In the genomic region with DNA sequence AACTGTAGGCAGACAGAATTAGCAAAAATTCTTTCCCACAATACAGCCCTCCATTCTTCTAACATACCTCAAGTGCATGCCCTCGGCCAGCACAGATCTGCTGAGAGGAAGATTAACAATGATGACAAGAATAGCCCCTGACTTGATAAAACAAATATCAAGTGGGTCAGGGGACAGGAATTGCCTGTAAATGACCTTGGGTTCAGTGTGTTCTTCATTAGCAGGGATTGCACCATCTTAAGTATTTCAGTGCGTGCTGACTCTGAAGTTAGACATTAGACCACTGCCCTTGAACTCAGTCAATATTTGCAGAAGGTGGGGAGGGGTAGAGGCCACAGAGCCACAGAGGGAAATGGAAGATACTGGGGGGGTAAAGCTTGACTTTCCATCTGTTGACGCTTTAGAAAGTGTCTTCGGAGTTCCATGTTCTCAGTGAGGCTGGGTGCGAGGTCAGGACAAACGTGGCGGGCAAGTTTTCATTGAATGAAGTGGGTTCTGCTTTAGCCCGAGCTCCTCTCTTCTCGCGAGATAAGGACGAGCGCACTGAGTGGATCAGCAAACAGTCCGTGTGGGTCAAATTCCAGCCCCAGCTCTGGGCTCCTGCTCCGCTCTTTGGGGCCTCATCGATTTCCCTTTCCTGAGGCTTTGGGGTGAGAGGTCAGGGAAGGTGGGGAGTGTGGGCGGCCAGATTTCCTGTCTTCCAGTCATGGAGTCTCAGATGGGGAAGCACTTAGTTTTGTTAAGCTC, we compare ENCODE assay signal across 17 mouse cellular contexts.
DNase-seq lines count a peak whose midpoint lies in the region; ATAC-seq lines count a peak whose summit lies in the region.
"Had no signal": no experiment of that assay in that cellular context is flagged by ENCODE, and none has a peak within 500 bp of the region (broad histone marks: within the 10 kb centered on the region; RNA-seq: fewer than 3 reads in every experiment).

No protein-coding gene starts in this region.

- 25% methylated on average over 16 of the region's 16 CpGs for WGBS in lung, embryonic 16.5 days
- 38% methylated on average over 16 of the region's 16 CpGs for WGBS in liver, embryonic 15.5 days (ENCODE audit: insufficient replicate concordance)
- WGBS in limb, embryonic 10.5 days = 78% methylated on average over 16 of the region's 16 CpGs

- no peak overlapping the region for H3K4me3 ChIP-seq in lung, embryonic 16.5 days (ENCODE audit: low read length)
- H3K4me3 ChIP-seq in liver, embryonic 15.5 days (replicated peaks) = no peak overlapping the region
- no peak overlapping the region for H3K4me3 ChIP-seq in limb, embryonic 10.5 days
- H3K4me3 ChIP-seq: embryonic facial prominence, embryonic 12.5 days; forebrain, embryonic 10.5 days; midbrain, embryonic 13.5 days had no signal

- ATAC-seq in lung, embryonic 16.5 days (ENCODE audit: low read depth) = peak; percentile 56; the same call in 1 of the 2 replicates
- ATAC-seq in liver, embryonic 15.5 days (ENCODE audit: insufficient read depth) = peak; percentile 84
- no peak for ATAC-seq in CD4-positive, CD25-positive, alpha-beta regulatory T cell, adult 4 months
- ATAC-seq: hindbrain, postnatal 0 days; midbrain, embryonic 13.5 days had no signal

- H3K9ac ChIP-seq in lung, embryonic 16.5 days (ENCODE audit: low read length) = no peak overlapping the region
- no peak overlapping the region for H3K9ac ChIP-seq in liver, embryonic 15.5 days
- H3K9ac ChIP-seq: embryonic facial prominence, embryonic 12.5 days; midbrain, embryonic 13.5 days had no signal

- H3K9me3 ChIP-seq in lung, embryonic 16.5 days (ENCODE audit: control insufficient read depth, low read length) = no peaks in the 10 kb centered on the region
- no peaks in the 10 kb centered on the region; the same call in 1 of the 2 replicates for H3K9me3 ChIP-seq in liver, embryonic 15.5 days (replicated peaks)
- H3K9me3 ChIP-seq in limb, embryonic 10.5 days (replicated peaks) = no peaks in the 10 kb centered on the region

- H3K36me3 ChIP-seq in lung, embryonic 16.5 days (ENCODE audit: control insufficient read depth, insufficient read depth, low read length) = no peaks in the 10 kb centered on the region
- H3K36me3 ChIP-seq in liver, embryonic 15.5 days (replicated peaks) = no peaks in the 10 kb centered on the region
- H3K36me3 ChIP-seq in limb, embryonic 10.5 days = no peaks in the 10 kb centered on the region
- H3K36me3 ChIP-seq: embryonic facial prominence, embryonic 12.5 days; forebrain, embryonic 10.5 days; midbrain, embryonic 13.5 days had no signal

- H3K4me2 ChIP-seq in lung, embryonic 16.5 days (ENCODE audit: low read depth, low read length) = 0 out of 2 replicates have a peak overlapping the region, but pooled peaks have one; percentile 12
- H3K4me2 ChIP-seq in liver, embryonic 15.5 days = no peak overlapping the region
- H3K4me2 ChIP-seq: embryonic facial prominence, embryonic 12.5 days; midbrain, embryonic 13.5 days had no signal

- no peak overlapping the region for H3K27ac ChIP-seq in lung, embryonic 16.5 days (ENCODE audit: low read length)
- peak overlapping the region; percentile 78 for H3K27ac ChIP-seq in liver, embryonic 15.5 days (replicated peaks)
- no peak overlapping the region for H3K27ac ChIP-seq in limb, embryonic 10.5 days
- H3K27ac ChIP-seq: embryonic facial prominence, embryonic 12.5 days; forebrain, embryonic 10.5 days; hindbrain, postnatal 0 days; kidney, postnatal 0 days; midbrain, embryonic 13.5 days had no signal

- peaks cover 6% of the 10 kb centered on the region; the same call in 1 of the 2 replicates for H3K4me1 ChIP-seq in lung, embryonic 16.5 days (replicated peaks; ENCODE audit: control insufficient read depth, insufficient read depth, low read length)
- H3K4me1 ChIP-seq in liver, embryonic 15.5 days (replicated peaks) = no peaks in the 10 kb centered on the region
- peaks cover 3% of the 10 kb centered on the region; the same call in 1 of the 2 replicates for H3K4me1 ChIP-seq in limb, embryonic 10.5 days
- H3K4me1 ChIP-seq: embryonic facial prominence, embryonic 12.5 days; midbrain, embryonic 13.5 days had no signal

- no peaks in the 10 kb centered on the region for H3K27me3 ChIP-seq in lung, embryonic 16.5 days (ENCODE audit: control insufficient read depth, insufficient read depth, low read depth, low read length)
- no peaks in the 10 kb centered on the region for H3K27me3 ChIP-seq in liver, embryonic 15.5 days
- no peaks in the 10 kb centered on the region for H3K27me3 ChIP-seq in limb, embryonic 10.5 days (ENCODE audit: low read depth, poor library complexity, severe bottlenecking)
- H3K27me3 ChIP-seq: embryonic facial prominence, embryonic 12.5 days; midbrain, embryonic 13.5 days had no signal

- DNase-seq in heart, adult 11 months = peak; percentile 66
- DNase-seq in heart, adult 8-10 months (ENCODE audit: low spot score) = no peak
- DNase-seq in lung, postnatal 14 days = no peak
- no peak for DNase-seq in limb, embryonic 10.5 days (ENCODE audit: low spot score)
- DNase-seq in kidney, adult 11 months = no peak
- DNase-seq: cerebellum, adult 8-10 months; lung, postnatal 36 days; right cerebral cortex, postnatal 25 days; thymus, postnatal 25 days had no signal
